10 mouse cellular contexts compared by ENCODE assay signal in the genomic region with DNA sequence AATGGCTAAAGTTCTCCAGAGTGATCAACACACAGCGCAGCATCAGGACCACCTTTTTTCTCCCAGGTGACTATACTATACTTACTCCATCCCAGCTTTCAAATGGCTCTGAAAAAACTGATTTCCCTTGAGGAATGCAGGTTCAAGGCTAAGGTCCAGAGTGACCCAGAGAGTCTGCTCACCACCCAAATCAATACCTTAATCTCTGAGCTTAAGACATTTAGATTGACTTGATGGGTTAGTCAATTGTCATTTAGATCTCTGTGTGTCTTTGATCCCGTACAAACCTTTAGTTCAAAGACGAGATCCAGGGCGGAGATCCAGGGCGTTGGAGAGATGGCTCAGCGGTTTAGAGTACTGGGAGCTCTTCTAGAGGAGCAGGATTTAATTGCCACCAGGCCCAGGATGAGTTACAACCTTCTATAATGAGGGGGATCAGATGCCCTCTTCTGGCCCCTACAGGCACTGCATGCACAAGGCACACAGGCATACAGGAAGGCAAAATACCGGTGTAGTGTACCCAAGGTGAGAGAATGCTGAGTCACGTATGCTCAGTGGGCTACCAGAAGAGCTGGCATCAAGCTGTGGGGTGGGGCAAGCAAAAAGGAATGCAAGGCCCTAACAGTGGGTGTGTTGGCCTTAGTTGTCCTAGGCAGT. TPM values are rescaled to one million over a fixed set of nuclear protein-coding genes. Genes with fewer than 3 reads are reported as not detected.
DNase-seq lines count a peak whose midpoint lies in the region; ATAC-seq and TF ChIP-seq lines count a peak whose summit lies in the region.
"Had no signal": no experiment of that assay in that cellular context is flagged by ENCODE, and none has a peak within 500 bp of the region (broad histone marks: within the 10 kb centered on the region; RNA-seq: fewer than 3 reads in every experiment).

No protein-coding gene starts in this region.

- no peak overlapping the region for H3K9ac ChIP-seq in hindbrain, embryonic 16.5 days (ENCODE audit: low read depth, low read length)
- H3K9ac ChIP-seq: lung, embryonic 15.5 days had no signal

- WGBS in heart, embryonic 10.5 days = 74% methylated on average over 8 of the region's 8 CpGs
- WGBS in bone marrow, adult 2 months = 65% methylated on average over 8 of the region's 8 CpGs
- 67% methylated on average over 8 of the region's 8 CpGs for WGBS in kidney, adult 2 months
- WGBS in hindbrain, embryonic 16.5 days = 72% methylated on average over 8 of the region's 8 CpGs

- DNase-seq in heart, embryonic 10.5 days (ENCODE audit: low spot score) = no peak
- DNase-seq in heart, adult 9 months (ENCODE audit: low spot score in 2 of 2) = no peak
- peak; percentile 59 to 70 for DNase-seq in B cell, adult 2 months
- DNase-seq in kidney, adult 2 months = peak; percentile 52
- peak; percentile 47 for DNase-seq in lung, postnatal 14 days
- DNase-seq in thymus, postnatal 36 days = peak; percentile 55 to 57

- H3K27ac ChIP-seq in heart, embryonic 10.5 days = peak overlapping the region; percentile 80; the same call in 1 of the 2 replicates
- H3K27ac ChIP-seq in bone marrow, adult 2 months (ENCODE audit: control insufficient read depth, insufficient read depth, low read depth, low read length, poor library complexity) = no peak overlapping the region
- no peak overlapping the region for H3K27ac ChIP-seq in kidney, adult 2 months (ENCODE audit: insufficient read depth, low read depth, low read length)
- no peak overlapping the region for H3K27ac ChIP-seq in hindbrain, embryonic 16.5 days (ENCODE audit: low read depth, low read length)
- H3K27ac ChIP-seq: embryonic facial prominence, embryonic 13.5 days had no signal

- H3K36me3 ChIP-seq in heart, embryonic 10.5 days = peaks cover 55% of the 10 kb centered on the region
- no peaks in the 10 kb centered on the region for H3K36me3 ChIP-seq in kidney, adult 2 months (ENCODE audit: control insufficient read depth, insufficient read depth, low read length)
- no peaks in the 10 kb centered on the region for H3K36me3 ChIP-seq in hindbrain, embryonic 16.5 days (ENCODE audit: control insufficient read depth, insufficient read depth, low read length)

- no peak overlapping the region for H3K4me2 ChIP-seq in hindbrain, embryonic 16.5 days (ENCODE audit: low read length)
- H3K4me2 ChIP-seq: embryonic facial prominence, embryonic 13.5 days had no signal

- H3K27me3 ChIP-seq in heart, embryonic 10.5 days (ENCODE audit: insufficient read depth, poor library complexity, severe bottlenecking) = no peaks in the 10 kb centered on the region
- no peaks in the 10 kb centered on the region for H3K27me3 ChIP-seq in kidney, adult 2 months (replicated peaks; ENCODE audit: control insufficient read depth, insufficient read depth, low read length)
- H3K27me3 ChIP-seq in hindbrain, embryonic 16.5 days (replicated peaks; ENCODE audit: control insufficient read depth, insufficient read depth, low read length) = no peaks in the 10 kb centered on the region
- H3K27me3 ChIP-seq: embryonic facial prominence, embryonic 13.5 days; lung, embryonic 15.5 days had no signal

- no peak for TF ChIP-seq POLR2A in bone marrow, adult 2 months (IDR thresholded peaks at IDR 0.05; ENCODE audit: borderline replicate concordance, control insufficient read depth, low read depth, low read length)
- TF ChIP-seq POLR2A in kidney, adult 2 months (IDR thresholded peaks at IDR 0.05; ENCODE audit: low read depth, low read length) = no peak

- peaks cover 45% of the 10 kb centered on the region for H3K4me1 ChIP-seq in heart, embryonic 10.5 days
- no peaks in the 10 kb centered on the region for H3K4me1 ChIP-seq in bone marrow, adult 2 months (ENCODE audit: control insufficient read depth, insufficient read depth, low read length)
- peaks cover 10% of the 10 kb centered on the region; the same call in 1 of the 2 replicates for H3K4me1 ChIP-seq in kidney, adult 2 months (ENCODE audit: control insufficient read depth, insufficient read depth, low read length)
- H3K4me1 ChIP-seq in hindbrain, embryonic 16.5 days (ENCODE audit: control insufficient read depth, insufficient read depth, low read depth, low read length) = no peaks in the 10 kb centered on the region

- no peak for ATAC-seq in hindbrain, embryonic 16.5 days

- no peaks in the 10 kb centered on the region for H3K9me3 ChIP-seq in heart, embryonic 10.5 days
- no peaks in the 10 kb centered on the region for H3K9me3 ChIP-seq in hindbrain, embryonic 16.5 days (ENCODE audit: control insufficient read depth, low read length)
- H3K9me3 ChIP-seq: embryonic facial prominence, embryonic 13.5 days; lung, embryonic 15.5 days had no signal

- peak overlapping the region; percentile 27; the same call in 1 of the 2 replicates for H3K4me3 ChIP-seq in heart, embryonic 10.5 days
- H3K4me3 ChIP-seq in bone marrow, adult 2 months (replicated peaks; ENCODE audit: control insufficient read depth, low read depth, low read length) = no peak overlapping the region
- H3K4me3 ChIP-seq in kidney, adult 2 months (ENCODE audit: insufficient read depth, low read depth, low read length) = no peak overlapping the region
- H3K4me3 ChIP-seq in hindbrain, embryonic 16.5 days (ENCODE audit: low read length) = no peak overlapping the region
- H3K4me3 ChIP-seq: embryonic facial prominence, embryonic 13.5 days; lung, embryonic 15.5 days had no signal

- peak; percentile 57 for TF ChIP-seq CTCF in bone marrow, adult 2 months (IDR thresholded peaks at IDR 0.05; ENCODE audit: control insufficient read depth, insufficient read depth, low read length)
- peak; percentile 59 for TF ChIP-seq CTCF in kidney, adult 2 months (conservative IDR thresholded peaks at IDR 0.05; ENCODE audit: insufficient read depth, insufficient read length, low read depth, low read length)

RNA-seq across cellular contexts. Expression of a gene that starts 24.9 kb away (rescaled TPM):
- 88.7 and 107 TPM in 2 replicates for polyA plus RNA-seq in heart, embryonic 10.5 days (2016; fragmentation: Nextera tagmentation; extraction: Ambion mirVana)
- polyA plus RNA-seq in bone marrow, adult 2 months (2011; ENCODE audit: insufficient read depth, insufficient read length, low replicate concordance, missing spikeins) = 0.11 and 19.8 TPM in 2 replicates
- polyA plus RNA-seq in kidney, adult 2 months (2012; rRNA removed) = 1.0 and 1.1 TPM in 2 replicates
- polyA plus RNA-seq in hindbrain, embryonic 16.5 days (2015; fragmentation: Nextera tagmentation; extraction: Ambion mirVana) = 6.1 and 11.3 TPM in 2 replicates

RNA-seq across cellular contexts. Expression of a gene that starts 43.5 kb away (rescaled TPM):
- not detected in 2 replicates for polyA plus RNA-seq in heart, embryonic 10.5 days (2016; fragmentation: Nextera tagmentation; extraction: Ambion mirVana)
- polyA plus RNA-seq in bone marrow, adult 2 months (2011; ENCODE audit: insufficient read depth, insufficient read length, low replicate concordance, missing spikeins) = not detected in 2 replicates
- polyA plus RNA-seq in kidney, adult 2 months (2012; rRNA removed) = not detected in 2 replicates
- not detected in 2 replicates for polyA plus RNA-seq in hindbrain, embryonic 16.5 days (2015; fragmentation: Nextera tagmentation; extraction: Ambion mirVana)
- polyA plus RNA-seq: embryonic facial prominence, embryonic 13.5 days; lung, embryonic 15.5 days had no signal

RNA-seq across cellular contexts. Expression of a gene that starts 53.8 kb away (rescaled TPM):
- 88.3 and 102 TPM in 2 replicates for polyA plus RNA-seq in heart, embryonic 10.5 days (2016; fragmentation: Nextera tagmentation; extraction: Ambion mirVana)
- polyA plus RNA-seq in bone marrow, adult 2 months (2011; ENCODE audit: insufficient read depth, insufficient read length, low replicate concordance, missing spikeins) = 73.9 and 155 TPM in 2 replicates
- polyA plus RNA-seq in kidney, adult 2 months (2012; rRNA removed) = 35.5 and 45.9 TPM in 2 replicates
- polyA plus RNA-seq in hindbrain, embryonic 16.5 days (2015; fragmentation: Nextera tagmentation; extraction: Ambion mirVana) = 120 and 132 TPM in 2 replicates

Comparison
In these comparisons a context has a peak if more than half of its experiments do, and no peak if none do; other contexts are left out.
1. DNase-seq: peak in B cell, adult 2 months (2 of 2), kidney, adult 2 months (single experiment), lung, postnatal 14 days (single experiment) and thymus, postnatal 36 days (2 of 2); none in heart, embryonic 10.5 days (single experiment) and heart, adult 9 months (0 of 2).